Mouse (Mus musculus): ENCODE measurements around the gene Tarm1. TPM values are rescaled to one million over a fixed set of nuclear protein-coding genes. Genes with fewer than 3 reads are reported as not detected.

Gene Tarm1
- total RNA-seq, 2 experiments from 2014 or later: not detected

- intact Hi-C loops (cut with DNase I): loop anchor here (5.0 kb wide), 1 partner anchor 222 kb away; no protein-coding TSS in a partner anchor
- DNase-seq (ENCODE audit: low spot score in 2 of 2): no peak
Measured at GRCm38 (mm10) chr7:3444678-3445077, 57.7 kb downstream of the Tarm1 start.

DNA sequence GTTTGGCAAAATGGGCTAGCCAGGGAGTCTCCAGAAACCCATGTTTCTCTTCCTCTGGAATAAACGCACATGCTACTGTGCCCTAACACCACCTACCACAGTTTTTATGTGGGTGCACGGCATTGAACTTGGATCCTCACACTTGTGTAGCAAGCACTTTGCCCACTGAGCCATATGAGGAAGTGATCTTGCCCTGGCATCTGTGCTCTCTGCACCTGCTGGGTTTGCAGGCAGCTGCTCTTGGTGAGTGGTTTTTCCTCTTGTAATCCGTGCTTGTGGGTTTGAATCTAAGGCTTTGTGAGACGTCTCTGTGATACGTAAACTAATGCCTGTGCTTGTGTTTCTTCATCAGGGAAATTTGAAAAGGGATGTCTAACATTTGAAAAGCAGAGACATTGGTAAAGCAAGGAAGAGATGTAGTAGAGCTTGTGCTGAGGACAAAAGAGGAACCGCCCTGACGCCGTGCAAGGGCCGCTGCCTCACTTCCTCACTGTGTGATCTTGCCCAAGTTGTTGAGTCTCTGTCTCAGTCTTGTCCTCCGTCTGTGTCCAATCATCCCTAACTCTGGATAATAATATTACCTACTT is 59.9 kb downstream of the Tarm1 start:
- no peak for DNase-seq (ENCODE audit: low spot score in 2 of 2)
- intact Hi-C loops (cut with DNase I): no loop called here

DNA sequence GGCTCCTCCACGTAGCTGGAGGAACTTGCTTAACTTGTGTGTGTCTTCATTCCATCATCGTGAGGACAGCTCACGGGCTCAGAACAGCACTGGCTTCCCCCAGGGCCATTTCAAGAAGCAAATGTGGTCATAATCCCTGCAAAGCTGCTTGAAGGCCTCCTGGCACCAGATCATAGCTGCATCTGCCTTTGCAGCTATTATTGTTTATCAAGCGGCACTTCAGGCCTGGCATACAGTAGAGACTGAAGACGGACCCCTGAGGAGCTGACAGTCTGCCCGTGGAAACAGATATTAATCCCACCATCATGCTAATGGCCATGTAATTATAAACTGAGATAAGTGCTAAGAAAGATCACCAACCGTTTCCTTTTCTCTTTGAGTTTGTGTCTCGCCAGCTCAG is 61.9 kb downstream of the Tarm1 start:
- no peak for DNase-seq (ENCODE audit: low spot score in 2 of 2)
- intact Hi-C loops (cut with DNase I): no loop called here

DNA sequence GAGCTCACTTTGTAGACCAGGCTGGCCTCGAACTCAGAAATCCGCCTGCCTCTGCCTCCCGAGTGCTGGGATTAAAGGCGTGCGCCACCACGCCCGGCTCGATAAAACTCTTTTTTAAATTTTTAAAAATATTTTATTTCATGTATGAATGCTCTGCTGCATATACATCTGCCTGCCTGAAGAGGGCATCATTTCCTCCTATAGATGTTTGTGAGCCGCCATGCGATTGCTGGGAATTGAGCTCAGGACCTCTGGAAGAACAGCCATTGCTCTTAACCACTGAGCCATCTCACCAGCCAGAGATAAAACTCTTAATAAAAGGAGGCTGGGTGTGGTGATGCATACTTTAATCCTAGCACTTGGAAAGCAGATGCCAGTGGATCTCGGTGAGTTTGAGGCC is 62.4 kb downstream of the Tarm1 start:
- intact Hi-C loops (cut with DNase I): no loop called here
- DNase-seq (ENCODE audit: low spot score in 2 of 2): no peak

DNA sequence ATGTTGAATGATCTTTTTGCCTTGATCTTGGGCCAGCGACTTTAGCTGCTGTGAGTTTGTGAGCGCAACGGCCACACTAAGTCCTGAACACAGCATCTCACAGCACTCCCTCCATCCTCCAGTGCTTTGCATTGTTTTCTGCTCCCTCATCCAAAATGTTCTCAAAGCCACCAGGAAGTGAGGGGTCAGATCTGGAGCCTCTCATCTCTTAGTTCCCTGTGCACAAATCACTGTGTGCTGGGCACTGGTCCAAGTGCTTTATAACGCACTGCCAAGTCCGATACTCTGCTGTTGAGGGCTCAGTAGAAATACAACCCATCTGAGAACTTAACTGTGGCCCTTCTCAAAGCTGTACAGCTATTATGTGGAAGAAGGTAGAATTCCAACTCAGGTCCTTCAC is 64.5 kb downstream of the Tarm1 start:
- DNase-seq (ENCODE audit: low spot score in 2 of 2): no peak
- intact Hi-C loops (cut with DNase I): no loop called here

Other genes starting within 250 kb of the Tarm1 start
- 10 to 100 TPM; 64.1 to 67.8 TPM for gene Myadm, start 213.5 kb downstream of the Tarm1 start, total RNA-seq (2021)
- gene Prkcg, start 213.4 kb downstream of the Tarm1 start, total RNA-seq (2021): 100 to 1,000 TPM; 257 to 278 TPM
- 100 to 1,000 TPM; 182 to 196 TPM for gene Cacng7, start 169.7 kb downstream of the Tarm1 start, total RNA-seq (2021)
- gene Cacng8, start 111.9 kb downstream of the Tarm1 start, total RNA-seq (2021): 100 to 1,000 TPM; 163 to 186 TPM
- 1 to 10 TPM; 1.2 to 1.9 TPM for gene Cacng6, start 78.4 kb downstream of the Tarm1 start, total RNA-seq (2021)
- gene Oscar, start 113.5 kb upstream of the Tarm1 start, total RNA-seq (2021): 1 to 10 TPM in 1 of 2 experiments, under 1 TPM in 1; 0.84 to 1.3 TPM
- gene Ndufa3, start 114.7 kb upstream of the Tarm1 start, total RNA-seq (2021): 100 to 1,000 TPM; 483 to 557 TPM
- 10 to 100 TPM; 39.7 to 47.8 TPM for gene Tfpt, start 127.3 kb upstream of the Tarm1 start, total RNA-seq (2021)
- gene Prpf31, start 127.4 kb upstream of the Tarm1 start, total RNA-seq (2021): 10 to 100 TPM; 49.8 to 51.9 TPM
- gene Cnot3, start 142.6 kb upstream of the Tarm1 start, total RNA-seq (2021): 10 to 100 TPM; 48.1 to 58.9 TPM
- 1 to 10 TPM; 6.7 to 6.8 TPM for gene Leng1, start 163.2 kb upstream of the Tarm1 start, total RNA-seq (2021)
- gene Tmc4, start 174.9 kb upstream of the Tarm1 start, total RNA-seq (2021): 10 to 100 TPM in 1 of 2 experiments, 1 to 10 TPM in 1; 2.4 to 11.0 TPM
- 10 to 100 TPM; 77.3 to 80.0 TPM for gene Tsen34, start 190.2 kb upstream of the Tarm1 start, total RNA-seq (2021)
- 100 to 1,000 TPM; 208 to 211 TPM for gene Mboat7, start 190.9 kb upstream of the Tarm1 start, total RNA-seq (2021)
- 100 to 1,000 TPM; 312 to 356 TPM for gene Rps9, start 201.4 kb upstream of the Tarm1 start, total RNA-seq (2021)
- under 1 TPM; 0.23 to 0.32 TPM for gene Pirb, start 217.8 kb upstream of the Tarm1 start, total RNA-seq (2021)